In the genomic region with DNA sequence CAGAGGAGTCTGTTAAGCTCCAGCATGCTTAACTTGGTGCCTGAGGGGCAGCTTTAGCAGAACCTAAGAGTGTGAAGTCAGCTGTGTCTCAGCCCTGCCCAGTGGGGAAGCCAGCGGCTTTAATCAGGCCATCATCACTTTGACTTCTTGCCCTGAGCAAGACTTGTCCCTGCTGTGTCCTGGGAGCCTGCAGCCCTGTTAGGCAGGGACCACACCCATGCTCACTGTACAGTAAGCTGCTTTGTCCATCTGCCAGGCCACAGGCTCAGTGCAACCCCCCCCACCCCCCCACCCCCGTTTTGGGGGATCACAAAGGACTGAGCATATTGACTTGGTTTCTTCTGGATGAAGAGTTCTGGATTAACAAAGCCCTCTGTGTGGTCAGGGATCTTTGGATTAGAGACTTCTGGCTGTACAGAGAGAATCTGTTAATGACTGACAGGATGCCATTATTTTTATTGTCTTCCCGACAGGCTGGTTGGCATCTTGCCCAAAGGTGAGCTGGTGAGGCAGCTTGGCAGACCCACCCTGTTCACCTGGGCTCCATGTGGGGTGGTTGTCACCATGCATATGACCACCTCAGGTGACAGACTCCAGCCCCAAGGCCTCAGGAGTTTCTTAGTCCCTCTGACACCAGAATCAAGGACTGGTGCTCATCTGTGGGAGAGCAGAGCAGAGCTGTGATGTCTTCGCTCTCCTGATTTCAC, we compare ENCODE assay signal across 11 mouse cellular contexts. TPM values are rescaled to one million over a fixed set of nuclear protein-coding genes. Genes with fewer than 3 reads are reported as not detected.
DNase-seq lines count a peak whose midpoint lies in the region; ATAC-seq lines count a peak whose summit lies in the region.
"Had no signal": no experiment of that assay in that cellular context is flagged by ENCODE, and none has a peak within 500 bp of the region (broad histone marks: within the 10 kb centered on the region; RNA-seq: fewer than 3 reads in every experiment).

No protein-coding gene starts in this region.

- no peaks in the 10 kb centered on the region for H3K9me3 ChIP-seq in liver, embryonic 12.5 days (replicated peaks)
- H3K9me3 ChIP-seq in liver, embryonic 11.5 days (ENCODE audit: control insufficient read depth, low read length): no peaks in the 10 kb centered on the region
- H3K9me3 ChIP-seq in embryonic facial prominence, embryonic 12.5 days: no peaks in the 10 kb centered on the region
- H3K9me3 ChIP-seq in stomach, embryonic 14.5 days (ENCODE audit: control insufficient read depth, low read depth, low read length): no peaks in the 10 kb centered on the region

- no peak for DNase-seq in liver, embryonic 11.5 days (ENCODE audit: low spot score)
- peak; percentile 58 for DNase-seq in kidney, postnatal 10 days
- DNase-seq in T-cell, adult 2 months (ENCODE audit: low spot score): no peak
- no peak for DNase-seq in thymus, adult 18-20 months
- DNase-seq: heart, postnatal 10 days had no signal

- no peaks in the 10 kb centered on the region for H3K27me3 ChIP-seq in liver, embryonic 12.5 days (replicated peaks)
- no peaks in the 10 kb centered on the region for H3K27me3 ChIP-seq in liver, embryonic 11.5 days (replicated peaks; ENCODE audit: control insufficient read depth, insufficient read depth, low read length)
- H3K27me3 ChIP-seq in embryonic facial prominence, embryonic 12.5 days: no peaks in the 10 kb centered on the region
- no peaks in the 10 kb centered on the region for H3K27me3 ChIP-seq in stomach, embryonic 14.5 days (ENCODE audit: control insufficient read depth, insufficient read depth, low read length)

- peak overlapping the region; percentile 28; the same call in 1 of the 2 replicates for H3K27ac ChIP-seq in liver, embryonic 12.5 days
- H3K27ac ChIP-seq in liver, embryonic 11.5 days (ENCODE audit: low read depth, low read length): no peak overlapping the region
- 0 out of 2 replicates have a peak overlapping the region, but pooled peaks have one; percentile 42 for H3K27ac ChIP-seq in embryonic facial prominence, embryonic 12.5 days
- H3K27ac ChIP-seq in stomach, embryonic 14.5 days (ENCODE audit: low read length): no peak overlapping the region; the same call in 1 of the 2 replicates
- H3K27ac ChIP-seq: macrophage had no signal

- ATAC-seq in liver, embryonic 12.5 days: no peak
- ATAC-seq in liver, embryonic 11.5 days (replicated peaks; ENCODE audit: low FRiP score): no peak
- no peak for ATAC-seq in embryonic facial prominence, embryonic 12.5 days (ENCODE audit: insufficient number of reproducible peaks, insufficient read depth, low FRiP score, low TSS enrichment)
- no peak for ATAC-seq in stomach, embryonic 14.5 days (ENCODE audit: insufficient number of reproducible peaks, insufficient read depth, low FRiP score, low read depth)
- ATAC-seq: forebrain, embryonic 14.5 days had no signal

- no peak overlapping the region for H3K9ac ChIP-seq in liver, embryonic 12.5 days
- H3K9ac ChIP-seq in liver, embryonic 11.5 days (ENCODE audit: low read depth, low read length): no peak overlapping the region
- no peak overlapping the region for H3K9ac ChIP-seq in embryonic facial prominence, embryonic 12.5 days
- peak overlapping the region; percentile 1; the same call in 1 of the 2 replicates for H3K9ac ChIP-seq in stomach, embryonic 14.5 days (replicated peaks; ENCODE audit: low read depth, low read length)

- peaks cover 85% of the 10 kb centered on the region for H3K36me3 ChIP-seq in liver, embryonic 12.5 days
- H3K36me3 ChIP-seq in liver, embryonic 11.5 days (ENCODE audit: control insufficient read depth, insufficient read depth, low read length): peaks cover 13% of the 10 kb centered on the region
- H3K36me3 ChIP-seq in embryonic facial prominence, embryonic 12.5 days: peaks cover 29% of the 10 kb centered on the region
- peaks cover 17% of the 10 kb centered on the region for H3K36me3 ChIP-seq in stomach, embryonic 14.5 days (ENCODE audit: control insufficient read depth, insufficient read depth, low read length)

- no peak overlapping the region for H3K4me2 ChIP-seq in liver, embryonic 12.5 days
- no peak overlapping the region for H3K4me2 ChIP-seq in liver, embryonic 11.5 days
- H3K4me2 ChIP-seq in embryonic facial prominence, embryonic 12.5 days (replicated peaks): no peak overlapping the region
- no peak overlapping the region for H3K4me2 ChIP-seq in stomach, embryonic 14.5 days (replicated peaks; ENCODE audit: low read depth, low read length)

- peaks cover 79% of the 10 kb centered on the region for H3K4me1 ChIP-seq in liver, embryonic 12.5 days
- H3K4me1 ChIP-seq in liver, embryonic 11.5 days (replicated peaks; ENCODE audit: control insufficient read depth, insufficient read depth, low read length): peaks cover 29% of the 10 kb centered on the region
- peaks cover 21% of the 10 kb centered on the region for H3K4me1 ChIP-seq in embryonic facial prominence, embryonic 12.5 days
- peaks cover 27% of the 10 kb centered on the region; the same call in 1 of the 2 replicates for H3K4me1 ChIP-seq in stomach, embryonic 14.5 days (ENCODE audit: control insufficient read depth, insufficient read depth, low read length)

- no peak overlapping the region for H3K4me3 ChIP-seq in liver, embryonic 12.5 days
- no peak overlapping the region for H3K4me3 ChIP-seq in liver, embryonic 11.5 days (ENCODE audit: low read depth, low read length)
- H3K4me3 ChIP-seq in embryonic facial prominence, embryonic 12.5 days: no peak overlapping the region
- no peak overlapping the region for H3K4me3 ChIP-seq in stomach, embryonic 14.5 days (ENCODE audit: low read depth, low read length)
- H3K4me3 ChIP-seq: left cerebral cortex, adult 2 months had no signal

- 66% methylated on average over 4 of the region's 4 CpGs for WGBS in liver, embryonic 12.5 days (ENCODE audit: insufficient replicate concordance)
- 65% methylated on average over 4 of the region's 4 CpGs for WGBS in liver, embryonic 11.5 days
- WGBS in embryonic facial prominence, embryonic 12.5 days: 60% methylated on average over 4 of the region's 4 CpGs
- WGBS in stomach, embryonic 14.5 days: 45% methylated on average over 4 of the region's 4 CpGs

RNA-seq across cellular contexts. Expression of gene Pgs1, which starts 23.9 kb away (rescaled TPM):
- 26.4 and 29.6 TPM in 2 replicates for polyA plus RNA-seq in liver, embryonic 12.5 days (2016; fragmentation: Nextera tagmentation; extraction: Ambion mirVana)
- 31.5 and 31.9 TPM in 2 replicates for polyA plus RNA-seq in liver, embryonic 11.5 days (2014; fragmentation: Nextera tagmentation; extraction: Ambion mirVana)
- 43.0 and 46.2 TPM in 2 replicates for polyA plus RNA-seq in embryonic facial prominence, embryonic 12.5 days (2016; fragmentation: Nextera tagmentation; extraction: Ambion mirVana)
- polyA plus RNA-seq in stomach, embryonic 14.5 days (2014; fragmentation: Nextera tagmentation; extraction: Ambion mirVana): 30.6 and 30.8 TPM in 2 replicates

RNA-seq across cellular contexts. Expression of gene Socs3, which starts 40.2 kb away (rescaled TPM):
- 8.6 and 9.8 TPM in 2 replicates for polyA plus RNA-seq in liver, embryonic 12.5 days (2016; fragmentation: Nextera tagmentation; extraction: Ambion mirVana)
- polyA plus RNA-seq in liver, embryonic 11.5 days (2014; fragmentation: Nextera tagmentation; extraction: Ambion mirVana): 3.7 and 4.6 TPM in 2 replicates
- polyA plus RNA-seq in embryonic facial prominence, embryonic 12.5 days (2016; fragmentation: Nextera tagmentation; extraction: Ambion mirVana): 18.4 and 19.3 TPM in 2 replicates
- polyA plus RNA-seq in stomach, embryonic 14.5 days (2014; fragmentation: Nextera tagmentation; extraction: Ambion mirVana): 9.2 and 11.5 TPM in 2 replicates

Comparison
In these comparisons a context has a peak if more than half of its experiments do, and no peak if none do; other contexts are left out.
1. H3K27ac ChIP-seq: peak in liver, embryonic 12.5 days (single experiment) and embryonic facial prominence, embryonic 12.5 days (single experiment); none in liver, embryonic 11.5 days (single experiment) and stomach, embryonic 14.5 days (single experiment).